Mouse (Mus musculus): ENCODE results near the gene Zfp184. TPM values are rescaled to one million over a fixed set of nuclear protein-coding genes. Genes with fewer than 3 reads are reported as not detected.
"Not testable (repeated sequence)": the region's sequence is repeated elsewhere in the genome, so short reads cannot be mapped to it uniquely, and the experiment has no call there.

Zfp184 gene
- 2.0 and 2.1 TPM in 2 replicates for total RNA-seq (2021)
- long read RNA-seq, partial matches to known transcripts, result 0 of 5 reads
- long read RNA-seq, other reads (novel, unspliced or antisense), result 1 of 5 reads

DNA sequence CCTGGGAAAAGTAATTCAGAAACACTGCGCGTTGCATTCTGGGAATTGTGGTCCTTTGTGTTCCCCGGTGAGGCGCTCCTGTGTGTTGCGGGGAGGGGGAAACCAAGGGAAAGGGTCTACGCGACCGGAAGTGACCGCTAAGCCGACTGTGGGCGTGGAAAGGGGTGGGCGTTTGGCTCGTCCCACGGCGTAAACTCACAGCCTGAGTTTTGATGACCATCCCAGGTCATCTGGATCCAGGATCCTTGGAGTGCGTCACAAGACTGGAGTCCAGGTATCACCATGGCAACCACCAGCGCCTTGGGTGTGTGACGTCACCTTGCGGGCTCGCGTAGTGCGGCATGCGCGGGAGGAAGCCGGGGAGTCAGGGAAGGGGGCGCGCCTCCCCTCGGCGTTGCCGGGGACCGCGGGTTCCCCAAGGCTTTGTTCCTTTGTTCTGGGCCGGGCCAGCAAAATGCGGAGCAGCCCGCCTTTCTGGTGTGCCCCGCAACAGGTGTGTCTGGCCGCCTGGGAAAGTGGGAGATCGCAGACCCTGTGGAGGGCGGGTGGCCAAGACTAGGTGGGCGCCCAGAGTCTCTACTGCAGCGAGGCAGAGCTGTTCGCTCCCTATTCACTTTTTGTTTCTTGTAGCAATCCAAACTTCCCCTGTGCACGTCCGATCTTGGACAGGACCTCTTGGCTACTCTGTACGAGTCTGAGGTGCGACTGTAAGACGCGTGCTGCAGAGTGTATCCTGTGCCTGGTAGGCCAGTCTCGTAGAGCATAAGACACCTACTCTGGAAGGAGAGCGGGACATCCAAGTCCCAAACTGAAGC is at the start of gene Zfp184:
Zfp184 (plus strand) TSS at position 169 of the 815 bp plus-strand sequence.
- DNase-seq, result peak; percentile 80

DNA sequence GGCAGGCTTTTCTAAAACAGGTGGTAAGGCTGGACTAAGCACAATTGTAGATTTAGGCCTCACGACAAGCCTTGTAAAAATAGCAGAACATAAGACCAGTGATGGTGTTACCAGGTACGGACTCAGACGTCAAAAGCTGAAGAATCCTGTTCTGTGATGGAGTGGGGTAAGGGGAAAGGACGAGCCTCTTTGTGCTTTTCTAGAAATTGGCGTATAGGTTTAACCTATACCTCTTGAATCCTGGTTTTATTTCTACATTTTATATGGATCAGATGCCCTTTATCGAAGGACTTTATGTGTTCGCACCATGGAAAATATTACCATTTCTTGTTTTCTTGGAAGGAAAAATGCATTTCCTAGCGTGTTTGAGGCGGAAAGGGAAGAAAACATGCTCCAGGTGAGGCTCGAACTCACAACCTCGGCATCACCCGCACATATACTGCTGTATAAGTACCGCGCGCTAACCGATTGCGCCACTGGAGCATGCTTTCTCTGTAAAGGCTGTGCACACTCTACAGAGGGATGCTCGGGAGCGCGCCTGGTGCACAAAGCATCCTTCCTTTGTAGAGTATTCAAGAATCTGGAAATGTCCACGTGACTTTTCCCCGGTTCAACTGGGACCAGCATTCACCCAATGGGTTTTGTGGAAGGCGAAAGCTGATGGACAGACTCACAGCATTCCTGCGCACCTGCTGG is 48.2 kb upstream of the Zfp184 start:
- no peak for DNase-seq

DNA sequence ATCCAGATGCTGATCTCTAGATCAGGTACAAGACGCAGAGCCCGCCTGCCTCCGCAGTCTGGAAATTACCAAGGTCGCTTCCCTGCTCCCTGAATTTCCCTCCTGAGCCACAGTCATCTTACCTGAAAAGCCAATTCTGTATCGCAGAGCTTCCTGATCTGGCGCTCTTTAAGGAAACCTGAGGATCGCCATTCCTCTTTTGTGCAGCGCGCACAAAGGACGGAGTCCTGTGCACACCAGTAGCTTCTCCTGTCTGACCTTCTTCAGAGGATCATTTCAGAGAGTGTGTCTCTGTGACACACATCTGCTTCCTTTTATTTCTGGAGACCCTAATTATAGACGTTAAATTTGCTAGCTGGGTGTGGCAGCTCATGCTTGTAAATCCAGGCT is 47.7 kb upstream of the Zfp184 start:
- DNase-seq, result no peak

DNA sequence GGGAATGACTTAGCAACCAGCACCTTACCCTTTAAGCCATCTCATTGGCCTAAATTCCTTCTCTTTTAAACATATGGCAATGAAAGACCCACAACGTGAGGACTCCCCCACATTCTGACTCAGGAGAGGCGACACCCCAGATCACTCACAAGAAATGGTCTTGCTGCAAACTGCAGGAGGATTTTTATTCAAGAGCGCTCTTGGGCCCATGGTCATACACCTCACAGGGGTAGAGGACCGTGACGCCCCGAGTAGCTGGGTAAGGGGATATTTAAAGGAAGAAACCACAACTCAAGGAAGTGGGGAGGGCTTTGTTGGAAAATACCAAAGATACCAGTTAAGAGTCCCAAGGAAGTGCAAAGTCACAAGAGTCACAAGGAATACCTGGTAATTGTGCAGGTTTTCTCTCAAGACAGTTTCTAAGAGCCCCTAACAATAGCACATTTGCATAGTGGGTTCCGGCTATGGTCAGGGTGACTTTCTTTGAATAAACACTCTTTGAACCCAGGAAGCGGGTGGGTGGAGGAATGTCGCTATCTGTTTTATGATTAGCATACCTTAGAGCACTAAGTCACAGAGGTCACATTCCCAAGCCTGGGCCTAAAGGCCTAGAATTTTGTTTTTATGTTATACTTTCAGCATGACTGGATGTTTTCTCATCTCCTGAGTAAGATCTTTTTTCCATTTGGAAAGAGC is 43.9 kb upstream of the Zfp184 start:
- not testable (repeated sequence) for DNase-seq

DNA sequence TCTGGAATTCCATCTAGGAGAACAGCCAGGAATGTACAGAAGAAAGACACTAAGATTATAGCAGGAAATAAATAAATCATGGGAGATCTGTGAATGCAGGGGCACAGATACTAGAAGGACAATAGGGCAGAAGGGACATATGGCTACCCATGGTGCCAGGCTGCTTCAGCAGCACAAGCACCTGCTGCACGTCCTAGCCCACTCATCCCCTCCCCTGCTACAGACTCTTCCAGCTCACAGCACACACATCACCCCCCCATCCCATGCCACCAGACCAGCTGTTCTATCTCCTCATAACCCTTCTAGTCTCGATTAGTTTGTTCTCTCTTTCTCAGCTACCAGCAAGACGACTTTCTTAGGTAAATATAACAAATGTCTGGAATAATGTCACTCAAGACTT is 41.4 kb upstream of the Zfp184 start:
- no peak for DNase-seq

DNA sequence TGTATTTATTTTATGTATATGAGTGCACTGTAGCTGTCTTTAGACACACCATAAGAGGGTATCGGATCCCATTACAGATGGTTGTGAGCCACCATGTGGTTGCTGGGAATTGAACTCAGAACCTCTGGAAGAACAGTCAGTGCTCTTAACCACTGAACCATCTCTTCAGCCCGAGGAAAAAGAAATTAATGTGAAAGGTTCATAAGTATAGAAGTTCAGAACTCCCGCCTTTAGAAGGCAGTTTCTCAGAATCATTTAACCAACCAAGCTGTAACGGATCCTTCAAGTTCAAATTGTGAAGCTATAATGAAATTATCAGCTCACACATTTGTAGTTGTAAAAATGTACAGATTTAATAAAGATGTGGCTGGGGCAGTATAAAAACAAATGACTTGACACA is 40.8 kb upstream of the Zfp184 start:
- not testable (repeated sequence) for DNase-seq

DNA sequence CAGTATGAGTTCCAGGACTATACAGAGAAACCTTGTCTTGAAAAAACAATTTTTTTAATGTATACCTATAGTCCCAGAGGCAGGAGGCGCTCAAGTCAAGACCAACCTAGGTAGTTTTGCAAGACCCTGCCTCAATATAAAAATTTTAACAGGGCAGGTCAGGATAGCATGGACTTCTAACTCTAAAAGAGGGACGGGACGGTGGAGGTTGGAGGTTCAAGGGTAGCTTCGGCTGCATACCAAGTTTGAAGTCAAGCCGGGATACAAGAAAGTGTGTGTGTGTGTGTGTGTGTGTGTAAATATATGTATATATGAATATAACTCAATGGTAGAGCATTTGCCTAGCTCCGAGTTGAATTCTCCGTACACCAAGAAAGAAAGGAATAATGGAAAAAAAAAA is 38.6 kb upstream of the Zfp184 start:
- no peak for DNase-seq

DNA sequence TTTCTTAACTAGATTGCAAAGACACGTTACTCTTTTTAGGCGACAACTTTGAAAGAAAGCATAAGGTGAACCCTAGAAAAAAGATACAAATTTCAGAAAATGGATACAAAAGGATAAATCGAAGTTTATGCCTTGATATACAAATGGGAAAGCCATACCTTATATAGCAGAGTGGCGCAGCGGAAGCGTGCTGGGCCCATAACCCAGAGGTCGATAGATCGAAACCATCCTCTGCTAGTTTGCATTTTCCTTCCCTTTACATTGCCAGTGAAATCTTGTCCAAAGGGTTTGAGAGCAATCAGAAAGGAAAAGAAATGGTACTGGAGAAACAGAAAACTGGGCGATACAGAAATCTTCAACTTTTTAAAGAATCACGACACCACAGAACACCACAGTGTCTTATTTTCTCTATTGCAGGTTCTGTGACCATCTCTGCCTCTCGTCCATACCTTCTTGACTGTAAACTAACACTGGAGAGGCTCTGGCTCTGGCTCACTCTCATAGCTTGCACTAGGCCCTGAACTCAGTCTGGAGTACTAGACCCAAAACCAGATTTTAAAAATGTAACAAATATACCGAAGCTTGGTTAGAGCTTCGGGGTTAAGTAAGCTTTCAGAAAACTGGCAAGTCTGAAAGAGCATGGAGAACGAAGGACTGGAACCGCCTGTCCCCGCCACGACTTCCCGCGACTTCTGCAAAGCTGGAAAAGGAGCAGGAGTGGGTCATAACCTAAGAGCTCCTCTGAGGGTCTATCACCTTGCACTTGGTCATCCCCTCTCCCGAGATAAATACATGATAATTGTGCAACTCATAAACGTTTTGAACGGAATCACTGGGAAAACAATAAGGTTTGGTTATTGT is 37.7 kb upstream of the Zfp184 start:
- no peak for DNase-seq

DNA sequence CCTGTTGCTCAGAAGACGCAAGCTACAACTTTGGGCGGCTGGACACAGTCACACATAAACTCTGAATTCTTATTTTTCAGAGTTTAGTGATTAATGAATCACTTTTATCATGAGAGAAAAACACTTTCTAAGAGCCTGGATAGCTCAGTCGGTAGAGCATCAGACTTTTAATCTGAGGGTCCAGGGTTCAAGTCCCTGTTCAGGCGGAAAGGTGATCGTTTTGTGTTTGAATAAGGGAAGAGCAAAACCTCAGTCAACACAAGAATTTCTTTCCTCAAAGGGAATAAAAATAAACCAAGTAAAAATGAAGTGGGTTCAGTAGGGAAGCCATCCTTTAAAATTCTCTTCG is 37.1 kb upstream of the Zfp184 start:
- not testable (repeated sequence) for DNase-seq

DNA sequence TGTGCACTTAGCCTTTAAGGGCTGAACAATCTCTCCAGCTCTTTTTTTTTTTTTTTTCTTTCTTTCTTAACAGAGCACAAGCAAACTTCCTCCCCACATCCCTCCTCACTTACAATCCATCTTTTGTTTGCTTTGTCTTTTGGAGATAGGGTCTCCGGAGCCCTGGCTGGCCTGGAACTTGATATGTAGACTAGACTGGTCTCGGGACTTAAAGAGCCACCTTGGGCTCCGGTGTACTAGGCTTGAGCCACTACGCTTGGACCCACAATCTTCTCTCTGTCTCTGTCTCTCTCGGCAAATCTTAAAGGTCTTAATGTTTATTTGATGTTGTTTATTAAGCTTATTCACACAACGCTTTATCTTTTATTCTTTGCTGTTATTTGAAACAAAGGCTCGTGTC is 34.2 kb upstream of the Zfp184 start:
- no peak for DNase-seq

DNA sequence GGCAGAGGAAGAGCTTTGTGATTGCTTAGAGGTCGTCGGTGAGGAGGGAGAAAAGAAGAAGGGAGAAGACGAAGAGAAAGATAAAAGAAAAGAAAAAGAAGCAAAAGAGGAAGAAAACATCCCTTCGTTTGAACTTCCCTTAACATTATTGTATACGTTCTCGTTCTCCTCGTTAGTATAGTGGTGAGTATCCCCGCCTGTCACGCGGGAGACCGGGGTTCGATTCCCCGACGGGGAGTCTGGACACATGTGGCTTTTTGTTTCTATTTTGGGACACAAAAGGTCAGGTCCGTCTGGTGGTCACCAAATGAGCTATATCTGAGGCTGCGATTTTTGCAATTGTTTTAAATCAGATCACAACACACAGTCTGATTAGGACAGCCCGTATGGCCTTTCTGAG is 33.7 kb upstream of the Zfp184 start:
- no peak for DNase-seq

DNA sequence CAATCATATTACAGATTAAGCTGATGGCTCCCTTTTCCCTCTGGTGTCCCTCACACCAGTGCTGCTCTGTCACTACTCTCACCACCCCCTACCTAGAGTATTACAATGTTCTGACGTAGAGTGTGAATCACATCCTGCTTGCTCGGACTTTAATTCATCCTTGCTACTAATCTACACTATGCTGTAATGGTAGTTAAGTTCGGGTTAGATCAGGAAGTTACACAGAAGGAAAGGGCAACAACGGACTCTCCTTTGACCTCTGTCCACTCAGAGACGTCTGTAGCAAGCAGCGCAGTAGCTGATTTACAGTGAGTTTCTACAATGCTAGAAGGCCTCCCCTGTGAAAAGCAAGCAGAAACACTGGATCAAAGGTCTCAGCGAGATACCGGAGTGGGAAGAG is 31.0 kb upstream of the Zfp184 start:
- no peak for DNase-seq

DNA sequence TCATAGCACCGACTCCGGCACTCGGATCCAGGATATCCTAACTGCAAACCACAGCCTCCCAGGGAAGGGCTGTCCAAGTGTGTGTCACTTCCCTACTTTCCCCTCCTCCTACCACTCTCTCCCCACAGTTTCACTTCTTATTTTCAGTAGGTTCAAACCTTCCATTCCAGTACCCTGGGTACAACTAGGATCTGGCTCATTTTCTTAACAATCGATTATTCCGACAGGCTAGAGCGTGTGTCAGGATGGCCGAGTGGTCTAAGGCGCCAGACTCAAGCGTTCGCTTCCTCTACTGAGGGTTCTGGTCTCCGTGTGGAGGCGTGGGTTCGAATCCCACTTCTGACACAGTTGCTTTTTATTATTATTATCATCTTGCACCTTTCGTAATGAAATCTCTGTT is 30.3 kb upstream of the Zfp184 start:
- no peak for DNase-seq

DNA sequence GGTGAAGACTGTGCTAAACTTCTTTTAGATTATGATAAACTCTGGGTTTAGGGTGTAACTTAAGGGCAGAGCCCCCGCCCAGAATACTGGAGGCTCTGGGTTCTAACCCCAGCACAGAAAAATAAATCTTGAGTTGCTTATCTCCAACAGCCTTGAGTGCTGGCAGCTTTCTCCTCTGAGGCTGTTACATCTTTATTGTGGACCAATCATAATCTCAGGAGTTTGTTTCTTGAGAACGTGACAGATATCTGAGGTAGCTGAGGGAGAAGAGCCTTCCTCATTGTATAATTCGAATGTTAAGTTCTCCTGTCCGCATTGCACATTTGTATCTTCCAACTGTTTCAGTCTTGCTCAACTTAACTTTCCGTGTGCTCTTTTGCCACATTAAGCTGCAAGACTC is 29.4 kb upstream of the Zfp184 start:
- no peak for DNase-seq

DNA sequence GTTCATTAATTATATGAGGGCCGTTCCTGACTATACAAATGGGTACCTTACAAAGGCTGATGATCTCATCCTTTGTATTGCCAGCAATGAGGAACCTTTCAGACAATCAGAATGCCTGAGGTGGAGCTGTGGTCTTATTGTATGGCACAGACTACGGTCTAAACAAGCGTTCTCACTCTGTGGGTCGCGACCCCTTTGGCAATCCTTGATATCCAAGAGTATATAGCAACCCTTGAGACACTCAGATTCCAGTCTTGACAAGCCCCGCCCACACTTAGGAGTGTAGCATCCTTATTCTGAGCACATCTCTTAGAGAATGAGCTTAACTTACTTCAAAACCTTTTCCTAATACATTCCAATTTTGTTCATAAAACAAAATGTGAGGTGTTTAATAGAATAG is 28.8 kb upstream of the Zfp184 start:
- DNase-seq, result no peak

DNA sequence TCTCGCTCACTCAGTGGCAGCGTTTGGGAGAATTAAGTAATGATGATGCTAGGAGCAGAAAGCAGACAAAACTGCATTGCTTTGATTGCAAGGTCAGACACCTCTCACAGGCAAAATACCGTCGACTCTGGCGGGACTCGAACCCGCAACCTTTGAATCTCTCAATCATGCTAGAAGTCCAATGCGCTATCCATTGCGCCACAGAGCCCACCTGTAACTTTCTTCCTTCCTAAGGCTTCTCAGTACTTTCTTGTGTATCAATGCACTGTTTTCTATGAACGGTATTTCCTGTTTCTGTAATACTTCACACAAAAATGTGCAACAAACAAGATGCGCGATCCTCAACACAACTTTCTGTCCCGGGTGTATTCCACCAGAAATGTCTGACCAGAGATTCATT is 27.9 kb upstream of the Zfp184 start:
- DNase-seq, result no peak

DNA sequence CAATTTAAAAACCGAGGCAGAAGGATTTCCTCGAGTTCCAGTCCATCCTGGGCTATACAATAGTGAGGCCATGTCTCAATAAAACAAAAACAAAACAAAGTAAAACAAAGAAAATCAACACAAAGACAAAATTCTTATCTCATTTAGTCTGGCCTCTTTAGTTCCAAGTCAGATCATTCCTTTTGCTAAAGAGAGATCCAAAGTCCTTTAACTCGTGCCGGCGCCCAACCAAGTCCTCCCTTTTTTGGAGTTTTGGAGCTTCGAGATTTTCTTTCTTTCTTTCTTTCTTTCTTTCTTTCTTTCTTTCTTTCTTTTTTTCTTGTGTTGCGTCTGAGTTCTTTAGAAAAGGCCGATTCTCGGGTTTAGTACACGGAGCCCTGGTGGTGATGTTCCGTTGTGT is 27.4 kb upstream of the Zfp184 start:
- DNase-seq, result no peak

DNA sequence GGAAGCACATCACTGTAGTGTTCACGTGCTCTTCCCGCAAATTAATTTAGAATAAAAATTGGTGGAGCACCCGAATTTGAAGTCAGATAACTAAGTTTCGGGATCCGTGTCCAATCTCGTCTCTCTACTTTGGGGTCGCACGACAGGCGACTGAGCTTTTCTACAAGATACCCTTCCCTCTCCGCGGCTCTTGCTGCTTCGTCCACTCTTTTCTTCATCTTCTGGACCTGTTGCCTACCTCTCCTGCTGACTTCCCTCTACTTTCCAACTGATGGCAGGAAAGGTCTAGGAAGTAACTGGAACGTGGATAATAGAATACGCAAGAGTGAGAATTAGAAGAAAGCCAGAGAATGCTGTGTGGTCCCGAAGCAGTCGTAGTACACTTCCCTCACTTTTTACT is 26.9 kb upstream of the Zfp184 start:
- no peak for DNase-seq

DNA sequence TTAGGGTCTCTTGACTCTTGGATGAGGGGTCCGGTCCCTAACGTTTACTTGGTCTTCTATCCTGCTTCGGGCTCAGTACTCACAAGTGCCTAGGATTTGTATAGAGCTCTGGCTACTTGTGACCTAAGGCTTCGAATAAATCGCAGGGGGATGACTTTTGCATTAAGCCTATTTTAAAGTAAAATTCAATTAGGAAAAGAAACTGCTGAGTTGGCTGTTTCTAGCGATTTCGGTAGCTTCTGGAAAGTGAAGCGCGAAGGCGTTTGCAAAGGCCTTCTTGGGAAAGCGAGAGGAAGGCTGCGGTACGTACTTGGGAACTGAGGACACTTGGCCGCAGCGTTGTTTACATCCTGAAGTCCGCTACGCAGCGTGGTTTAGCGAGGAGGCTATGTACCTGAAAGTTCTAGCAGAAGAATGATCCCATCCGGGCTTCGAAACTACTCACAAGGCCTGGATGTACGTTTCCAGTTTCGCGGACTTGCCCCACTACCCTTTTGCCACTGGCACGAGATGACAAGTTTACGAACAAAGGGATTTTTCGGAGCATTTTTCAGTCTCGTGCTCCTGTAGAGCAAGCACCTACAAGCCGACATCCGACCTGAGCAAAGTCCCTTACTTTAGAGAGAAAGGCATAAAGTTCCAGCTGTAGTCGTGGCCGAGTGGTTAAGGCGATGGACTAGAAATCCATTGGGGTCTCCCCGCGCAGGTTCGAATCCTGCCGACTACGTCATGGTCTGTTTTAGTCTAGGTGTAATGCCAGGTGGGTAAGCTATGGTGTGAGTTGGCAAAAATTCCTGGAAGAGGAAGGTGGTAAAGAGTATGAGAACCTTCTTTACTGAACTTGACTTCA is 26.1 kb upstream of the Zfp184 start:
- peak; percentile 54 for DNase-seq

DNA sequence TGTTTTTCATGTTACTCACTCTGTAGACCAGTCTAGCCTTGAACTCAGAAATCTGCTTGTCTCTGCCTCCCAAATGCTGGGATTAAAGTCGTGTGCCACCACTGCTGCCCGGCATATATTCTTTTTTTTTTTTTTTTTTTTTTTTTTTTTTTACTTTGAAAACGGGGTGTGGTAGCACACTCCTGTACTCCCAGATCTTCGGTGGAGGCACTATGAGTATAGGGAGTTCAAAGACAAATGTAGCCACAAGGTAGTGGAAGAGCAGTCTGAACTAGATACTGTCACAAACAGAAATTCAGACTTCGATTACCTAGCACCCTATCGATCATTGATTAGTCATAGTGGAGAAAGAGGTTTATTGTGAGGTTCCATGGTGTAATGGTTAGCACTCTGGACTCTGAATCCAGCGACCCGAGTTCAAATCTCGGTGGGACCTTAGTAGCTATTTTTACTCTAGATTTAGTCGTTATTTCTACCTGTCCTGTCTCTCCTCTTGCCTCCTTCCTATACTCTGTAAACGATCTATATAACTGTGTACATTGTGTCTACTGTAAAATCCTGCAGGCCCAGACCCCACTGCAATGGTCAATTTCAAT is 25.0 kb upstream of the Zfp184 start:
- no peak for DNase-seq

DNA sequence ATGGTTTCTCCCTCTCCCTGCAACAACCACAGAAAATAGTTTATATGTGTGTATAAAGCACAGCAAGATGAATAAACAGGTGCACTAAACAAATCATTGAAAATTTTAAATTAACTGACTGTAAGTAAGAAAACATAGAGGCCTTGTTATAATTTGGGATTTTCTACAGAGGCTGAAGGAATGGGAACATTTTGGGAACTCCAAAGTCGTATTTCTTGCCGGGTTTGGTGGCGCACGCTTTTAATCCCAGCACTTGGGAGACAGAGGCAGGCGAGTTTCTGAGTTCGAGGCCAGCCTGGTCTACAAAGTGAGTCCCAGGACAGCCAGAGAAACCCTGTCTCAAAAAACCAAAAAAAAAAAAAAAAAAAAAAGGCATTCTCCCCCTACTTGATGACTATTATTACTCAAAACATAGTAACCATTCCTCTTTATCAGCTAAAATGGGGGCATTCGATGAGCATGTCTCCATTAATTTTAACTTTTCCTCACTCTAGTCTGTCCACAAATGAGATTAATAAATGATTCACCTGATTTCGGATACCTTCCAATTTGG is 24.1 kb upstream of the Zfp184 start:
- DNase-seq, result no peak

Data from adrenal gland, postnatal 25 days (tissue).